Mouse (Mus musculus) embryonic facial prominence, embryonic 10.5 days (tissue): ENCODE results near the gene Tars2. TPM values are rescaled to one million over a fixed set of nuclear protein-coding genes. Genes with fewer than 3 reads are reported as not detected.

ENCODE experiments used
- microRNA-seq: library from miRNA; unstranded; fragments of <30 nt; microRNA quantifications from one replicate; pipeline ENCODE4, GENCODE M21; 2017
- polyA plus RNA-seq: library from polyadenylated mRNA; unstranded; fragments of >200 nt; fragmentation: Nextera tagmentation; extraction: Ambion mirVana; gene quantifications from 2 replicates; pipeline ENCODE4 v1.2.1, GENCODE M21; 2016

Tars2 gene
- polyA plus RNA-seq, 1 experiment from 2014 or later = 65.5 TPM

Small RNAs within 50 kb of the gene (microRNA-seq; reads per million reads assigned to microRNA genes)
- not detected for gene Mir7014

Other genes with a start within 250 kb of the Tars2 start
- 3.4 and 4.3 TPM in 2 replicates for gene Ctss, start 233.4 kb downstream of the Tars2 start, polyA plus RNA-seq
- not detected in 2 replicates for gene Hormad1, start 200.5 kb downstream of the Tars2 start, polyA plus RNA-seq
- 29.7 and 30.3 TPM in 2 replicates for gene Golph3l, start 171.3 kb downstream of the Tars2 start, polyA plus RNA-seq
- 79.1 and 79.7 TPM in 2 replicates for gene Ensa, start 135.2 kb downstream of the Tars2 start, polyA plus RNA-seq
- 49.5 and 50.0 TPM in 2 replicates for gene Mcl1, start 101.4 kb downstream of the Tars2 start, polyA plus RNA-seq
- gene Adamtsl4, start 72.3 kb downstream of the Tars2 start, polyA plus RNA-seq = 1.00 and 1.6 TPM in 2 replicates
- gene Ecm1, start 20.6 kb downstream of the Tars2 start, polyA plus RNA-seq = 9.7 and 10.9 TPM in 2 replicates
- 24.0 and 25.7 TPM in 2 replicates for gene Rprd2, start 58.7 kb upstream of the Tars2 start, polyA plus RNA-seq
- gene Prpf3, start 95.7 kb upstream of the Tars2 start, polyA plus RNA-seq = 74.5 and 75.6 TPM in 2 replicates
- 374 and 377 TPM in 2 replicates for gene Mrps21, start 111.3 kb upstream of the Tars2 start, polyA plus RNA-seq
- 11.5 and 13.4 TPM in 2 replicates for gene Ciart, start 122.0 kb upstream of the Tars2 start, polyA plus RNA-seq
- gene BC028528, start 131.8 kb upstream of the Tars2 start, polyA plus RNA-seq = 7.6 and 10.2 TPM in 2 replicates
- 33.4 and 36.1 TPM in 2 replicates for gene Aph1a, start 133.8 kb upstream of the Tars2 start, polyA plus RNA-seq
- gene Car14, start 144.5 kb upstream of the Tars2 start, polyA plus RNA-seq = 120 and 133 TPM in 2 replicates
- gene Anp32e, start 169.0 kb upstream of the Tars2 start, polyA plus RNA-seq = 369 and 371 TPM in 2 replicates
- gene Plekho1, start 235.8 kb upstream of the Tars2 start, polyA plus RNA-seq = 73.2 and 78.5 TPM in 2 replicates